Mouse (Mus musculus): ENCODE data around the gene Usp8.

The Usp8 gene

DNA sequence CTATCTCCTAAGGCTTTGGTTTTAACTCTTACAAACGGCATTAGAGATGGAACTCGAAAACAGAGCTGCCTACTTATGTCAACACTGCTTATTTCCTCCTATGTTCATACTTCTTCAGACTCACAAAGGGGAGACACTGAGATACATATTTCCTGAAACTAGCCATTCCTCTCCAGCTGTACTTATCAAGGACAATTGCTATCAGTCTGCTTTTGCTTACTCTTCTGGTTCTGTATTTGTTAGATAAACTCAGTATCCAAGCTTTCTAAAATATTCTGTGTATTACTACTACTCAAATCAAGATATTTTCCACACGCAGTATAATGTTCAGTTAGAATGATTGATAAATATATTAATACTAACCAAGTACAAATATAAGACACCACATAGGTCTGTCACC lies 94.9 kb downstream of the Usp8 start:
- intact Hi-C loops (cut with DNase I) = no loop called here
